Mouse (Mus musculus): ENCODE measurements at regions not wholly inside any gene's neighbourhood (a gene's known extent, or its start where the extent isn't known, plus 50 kb on each side); places are given as distances from the start of the nearest gene placed in this dataset.

DNA sequence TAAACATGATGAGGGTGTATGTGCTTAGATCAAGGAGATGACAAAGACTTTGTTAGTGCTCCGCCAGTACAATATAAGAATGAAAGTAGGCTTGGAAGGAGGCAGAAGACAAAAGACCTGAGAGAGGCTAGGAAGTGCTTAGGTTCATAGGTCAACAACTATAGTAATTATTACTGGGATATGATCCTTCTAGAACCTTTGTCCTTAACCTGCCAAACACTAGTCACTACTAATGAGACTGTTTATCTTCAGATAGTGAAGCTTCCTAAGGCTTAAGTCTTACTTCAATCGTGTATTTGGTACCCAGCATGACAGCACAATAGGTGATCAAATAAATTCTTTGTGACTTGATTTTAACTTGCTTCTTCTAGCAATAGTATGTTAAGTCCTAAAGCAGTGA is 1344.5 kb downstream of the Gsdmc2 start:
- 77% methylated on average over 2 of the region's 2 CpGs for WGBS
- no peak for ATAC-seq
- H3K36me3 ChIP-seq (ENCODE audit: insufficient read depth), result no peaks in the 10 kb centered on the region

GRCm38 (mm10) chr15:62496193-62496592 is 1348.8 kb downstream of the Gsdmc2 start:
- no peak overlapping the region for H3K9ac ChIP-seq
- ATAC-seq (no peak), DNase-seq (peak; percentile 35)
- no peaks in the 10 kb centered on the region for H3K9me3 ChIP-seq (ENCODE audit: low read length)
- no peaks in the 10 kb centered on the region for H3K36me3 ChIP-seq (ENCODE audit: insufficient read depth)
- no peak overlapping the region for H3K4me2 ChIP-seq (ENCODE audit: low read depth)
- no peaks in the 10 kb centered on the region for H3K4me1 ChIP-seq (ENCODE audit: insufficient read depth)
- H3K27me3 ChIP-seq (ENCODE audit: insufficient read depth, low read length), result no peaks in the 10 kb centered on the region
- no peak overlapping the region for H3K4me3 ChIP-seq (ENCODE audit: low read depth, low read length)
- TF ChIP-seq CTCF (IDR thresholded peaks at IDR 0.05; ENCODE audit: low read depth), result no peak
- whole genome bisulfite sequencing, result 20% methylated on average over 4 of the region's 4 CpGs
- H3K27ac ChIP-seq (ENCODE audit: low read depth, low read length), result no peak overlapping the region

More for the DNA sequence above, 1344.5 kb downstream of the Gsdmc2 start:
- Histone ChIP-seq H3K9ac (no peak overlapping the region), H3K4me1 (ENCODE audit: insufficient read depth) (no peaks in the 10 kb centered on the region), H3K27ac (ENCODE audit: low read depth, low read length) (no peak overlapping the region), H3K27me3 (ENCODE audit: insufficient read depth, low read length) (no peaks in the 10 kb centered on the region), H3K4me3 (ENCODE audit: low read depth, low read length) (no peak overlapping the region), H3K9me3 (ENCODE audit: low read length) (no peaks in the 10 kb centered on the region), H3K4me2 (ENCODE audit: low read depth) (no peak overlapping the region)
- no peak for TF ChIP-seq CTCF (IDR thresholded peaks at IDR 0.05; ENCODE audit: low read depth)
- DNase-seq, result no peak

DNA sequence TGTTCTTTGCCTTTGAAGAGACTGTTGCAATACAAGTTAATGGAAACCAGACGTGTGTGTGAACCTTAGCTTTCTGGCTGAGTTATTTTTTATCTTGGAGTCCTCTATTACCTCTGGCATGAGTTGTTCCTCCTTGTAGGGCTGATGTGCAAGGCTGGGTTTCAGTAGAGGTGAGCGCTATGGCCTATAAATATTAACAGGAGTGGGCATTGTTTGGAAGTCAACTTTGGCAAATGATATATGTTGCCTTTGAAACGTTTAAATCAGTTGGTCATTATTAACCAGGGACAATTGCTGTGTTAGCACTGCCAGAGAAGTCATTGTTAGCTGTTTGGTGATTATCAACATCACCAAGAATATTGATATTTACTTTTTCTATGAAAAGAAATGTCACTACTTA is 1352.6 kb downstream of the Gsdmc2 start:
- 76% methylated on average over 3 of the region's 3 CpGs for WGBS
- Histone ChIP-seq H3K27ac (ENCODE audit: low read depth, low read length) (no peak overlapping the region), H3K9ac (no peak overlapping the region), H3K4me2 (ENCODE audit: low read depth) (no peak overlapping the region), H3K36me3 (ENCODE audit: insufficient read depth) (no peaks in the 10 kb centered on the region), H3K9me3 (ENCODE audit: low read length) (no peaks in the 10 kb centered on the region), H3K4me1 (ENCODE audit: insufficient read depth) (no peaks in the 10 kb centered on the region), H3K27me3 (ENCODE audit: insufficient read depth, low read length) (no peaks in the 10 kb centered on the region), H3K4me3 (ENCODE audit: low read depth, low read length) (no peak overlapping the region)
- DNase-seq (no peak), ATAC-seq (no peak)
- TF ChIP-seq CTCF (IDR thresholded peaks at IDR 0.05; ENCODE audit: low read depth), result no peak

DNA sequence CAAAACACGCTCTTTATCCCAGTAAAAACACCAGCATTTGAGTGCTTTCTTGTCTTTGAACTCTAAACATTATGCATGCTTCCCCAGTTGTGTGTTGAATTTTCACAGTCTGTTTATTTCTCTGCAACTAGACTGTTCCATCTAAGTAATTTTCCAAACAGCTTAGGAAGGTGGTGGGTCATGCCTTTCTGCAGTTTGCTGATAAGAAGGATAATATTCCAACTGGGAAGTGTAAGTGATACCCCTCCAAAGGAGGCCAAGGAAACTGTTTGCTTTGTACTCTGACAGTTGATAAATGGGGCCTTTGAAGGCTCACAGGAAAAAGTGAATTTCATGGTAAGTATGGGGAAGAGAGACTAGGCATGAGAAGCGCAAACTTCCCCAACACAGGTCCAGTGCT is 1354.4 kb downstream of the Gsdmc2 start:
- 95% methylated on average over 2 of the region's 2 CpGs for WGBS
- Histone ChIP-seq H3K9me3 (ENCODE audit: low read length) (no peaks in the 10 kb centered on the region), H3K27ac (ENCODE audit: low read depth, low read length) (no peak overlapping the region), H3K27me3 (ENCODE audit: insufficient read depth, low read length) (no peaks in the 10 kb centered on the region), H3K36me3 (ENCODE audit: insufficient read depth) (no peaks in the 10 kb centered on the region), H3K4me1 (ENCODE audit: insufficient read depth) (no peaks in the 10 kb centered on the region), H3K4me3 (ENCODE audit: low read depth, low read length) (no peak overlapping the region), H3K9ac (no peak overlapping the region), H3K4me2 (ENCODE audit: low read depth) (no peak overlapping the region)
- TF ChIP-seq CTCF (IDR thresholded peaks at IDR 0.05; ENCODE audit: low read depth), result no peak
- no peak for DNase-seq
- no peak for ATAC-seq

DNA sequence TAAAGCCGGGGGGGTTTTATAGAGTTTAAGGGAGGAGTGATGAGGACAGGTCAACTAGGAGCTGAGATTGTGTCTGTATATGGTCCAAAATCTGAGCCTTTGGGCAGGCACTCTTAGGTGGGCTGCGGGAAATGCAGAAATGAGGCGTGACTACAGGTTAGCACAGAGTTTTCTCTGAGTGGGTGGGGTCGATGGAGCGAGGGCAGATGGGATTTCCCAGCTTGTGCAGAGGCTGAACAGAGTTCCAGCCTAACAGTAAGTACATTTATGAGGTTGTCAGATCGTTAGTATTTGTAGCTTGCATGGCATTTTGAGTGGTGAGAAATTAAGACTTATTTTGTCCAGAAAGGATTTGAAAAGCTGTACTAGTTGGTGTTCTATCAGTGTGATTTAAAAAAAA is 1358.4 kb downstream of the Gsdmc2 start:
- 68% methylated on average over 6 of the region's 6 CpGs for WGBS
- no peak for TF ChIP-seq CTCF (IDR thresholded peaks at IDR 0.05; ENCODE audit: low read depth)

DNA sequence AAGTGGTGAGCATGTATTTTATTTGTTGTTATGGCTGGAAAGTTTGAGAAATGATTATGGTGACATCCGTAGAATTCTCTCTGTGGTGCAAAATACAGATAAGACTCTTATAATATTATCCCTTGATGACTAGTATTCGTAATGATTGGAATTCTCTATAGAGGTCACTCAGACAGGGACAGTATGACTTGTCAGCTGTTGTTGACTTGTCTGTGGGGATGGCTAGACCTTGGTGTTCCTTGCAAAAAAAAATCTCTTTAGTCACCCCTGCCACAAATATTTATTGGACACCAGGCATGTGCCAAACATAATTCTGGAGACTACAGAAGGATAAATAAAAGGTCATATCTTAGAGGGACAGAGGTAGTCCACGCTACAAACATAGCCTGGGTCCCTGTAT is 1360.6 kb downstream of the Gsdmc2 start:
- no peak overlapping the region for H3K9ac ChIP-seq
- no peak overlapping the region for H3K27ac ChIP-seq (ENCODE audit: low read depth, low read length)
- H3K36me3 ChIP-seq (ENCODE audit: insufficient read depth), result no peaks in the 10 kb centered on the region
- no peak overlapping the region for H3K4me2 ChIP-seq (ENCODE audit: low read depth)
- no peak overlapping the region for H3K4me3 ChIP-seq (ENCODE audit: low read depth, low read length)
- H3K4me1 ChIP-seq (ENCODE audit: insufficient read depth), result no peaks in the 10 kb centered on the region
- ATAC-seq (no peak), DNase-seq (no peak)
- WGBS, result 94% methylated on average over 3 of the region's 3 CpGs
- H3K27me3 ChIP-seq (ENCODE audit: insufficient read depth, low read length), result no peaks in the 10 kb centered on the region
- no peaks in the 10 kb centered on the region for H3K9me3 ChIP-seq (ENCODE audit: low read length)
- no peak for TF ChIP-seq CTCF (IDR thresholded peaks at IDR 0.05; ENCODE audit: low read depth)

More for the DNA sequence above, 1358.4 kb downstream of the Gsdmc2 start:
- no peak overlapping the region for H3K4me2 ChIP-seq (ENCODE audit: low read depth)
- H3K27ac ChIP-seq (ENCODE audit: low read depth, low read length), result no peak overlapping the region
- no peaks in the 10 kb centered on the region for H3K36me3 ChIP-seq (ENCODE audit: insufficient read depth)
- no peak overlapping the region for H3K4me3 ChIP-seq (ENCODE audit: low read depth, low read length)
- no peaks in the 10 kb centered on the region for H3K9me3 ChIP-seq (ENCODE audit: low read length)
- DNase-seq (no peak), ATAC-seq (no peak)
- H3K9ac ChIP-seq, result no peak overlapping the region
- no peaks in the 10 kb centered on the region for H3K4me1 ChIP-seq (ENCODE audit: insufficient read depth)
- no peaks in the 10 kb centered on the region for H3K27me3 ChIP-seq (ENCODE audit: insufficient read depth, low read length)

DNA sequence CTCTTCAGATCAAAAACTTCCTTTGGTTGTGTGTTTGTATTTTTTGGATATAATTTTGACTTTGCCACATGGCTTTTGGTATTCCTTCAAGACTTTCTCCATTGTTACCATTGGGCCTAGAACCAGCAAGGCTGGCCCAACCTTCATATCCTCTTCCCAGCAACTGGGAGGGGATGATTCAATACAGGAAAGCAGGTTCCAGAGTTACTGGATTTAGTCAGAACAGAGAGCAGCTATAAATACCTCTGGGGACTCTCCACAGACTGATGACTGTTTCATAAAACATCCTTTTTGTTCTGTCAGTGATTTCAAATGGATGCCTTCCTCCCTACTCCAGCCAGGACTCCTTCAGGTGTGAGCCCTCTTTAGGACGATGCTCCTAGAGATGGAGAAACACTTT is 1361.4 kb downstream of the Gsdmc2 start:
- Histone ChIP-seq H3K9me3 (ENCODE audit: low read length) (no peaks in the 10 kb centered on the region), H3K4me2 (ENCODE audit: low read depth) (no peak overlapping the region), H3K4me1 (ENCODE audit: insufficient read depth) (no peaks in the 10 kb centered on the region), H3K4me3 (ENCODE audit: low read depth, low read length) (no peak overlapping the region), H3K27ac (ENCODE audit: low read depth, low read length) (no peak overlapping the region), H3K9ac (no peak overlapping the region), H3K27me3 (ENCODE audit: insufficient read depth, low read length) (no peaks in the 10 kb centered on the region), H3K36me3 (ENCODE audit: insufficient read depth) (no peaks in the 10 kb centered on the region)
- ATAC-seq (no peak), DNase-seq (no peak)
- TF ChIP-seq CTCF (IDR thresholded peaks at IDR 0.05; ENCODE audit: low read depth), result no peak
- 98% methylated on average over 1 of the region's 1 CpGs for WGBS

GRCm38 (mm10) chr15:62482357-62482756 is 1362.6 kb downstream of the Gsdmc2 start:
- Histone ChIP-seq H3K4me3 (ENCODE audit: low read depth, low read length) (no peak overlapping the region), H3K27me3 (ENCODE audit: insufficient read depth, low read length) (no peaks in the 10 kb centered on the region), H3K27ac (ENCODE audit: low read depth, low read length) (no peak overlapping the region), H3K9ac (no peak overlapping the region), H3K36me3 (ENCODE audit: insufficient read depth) (no peaks in the 10 kb centered on the region), H3K4me1 (ENCODE audit: insufficient read depth) (no peaks in the 10 kb centered on the region), H3K9me3 (ENCODE audit: low read length) (no peaks in the 10 kb centered on the region), H3K4me2 (ENCODE audit: low read depth) (no peak overlapping the region)
- no peak for TF ChIP-seq CTCF (IDR thresholded peaks at IDR 0.05; ENCODE audit: low read depth)
- WGBS, result 76% methylated on average over 7 of the region's 7 CpGs
- DNase-seq (no peak), ATAC-seq (no peak)
